Mouse (Mus musculus) gastrocnemius, postnatal 4 days (tissue): ENCODE measurements around the gene Grsf1. TPM values are rescaled to one million over a fixed set of nuclear protein-coding genes. Genes with fewer than 3 reads are reported as not detected.

Experiments used
- DNase-seq, 2 experiments: peaks; one replicate each; pipeline ENCODE4 v3.0.0; 2021 to 2022; ENCODE audit warnings: low spot score in 2 of 2, mixed read lengths in 2 of 2
- total RNA-seq, 2 experiments: library from RNA; stranded (reverse); gene quantifications; 2 replicates each; pipeline ENCODE4 v1.2.3; 2021

The Grsf1 gene
- total RNA-seq, 2 experiments from 2014 or later: 95.6 to 130 TPM

DNA sequence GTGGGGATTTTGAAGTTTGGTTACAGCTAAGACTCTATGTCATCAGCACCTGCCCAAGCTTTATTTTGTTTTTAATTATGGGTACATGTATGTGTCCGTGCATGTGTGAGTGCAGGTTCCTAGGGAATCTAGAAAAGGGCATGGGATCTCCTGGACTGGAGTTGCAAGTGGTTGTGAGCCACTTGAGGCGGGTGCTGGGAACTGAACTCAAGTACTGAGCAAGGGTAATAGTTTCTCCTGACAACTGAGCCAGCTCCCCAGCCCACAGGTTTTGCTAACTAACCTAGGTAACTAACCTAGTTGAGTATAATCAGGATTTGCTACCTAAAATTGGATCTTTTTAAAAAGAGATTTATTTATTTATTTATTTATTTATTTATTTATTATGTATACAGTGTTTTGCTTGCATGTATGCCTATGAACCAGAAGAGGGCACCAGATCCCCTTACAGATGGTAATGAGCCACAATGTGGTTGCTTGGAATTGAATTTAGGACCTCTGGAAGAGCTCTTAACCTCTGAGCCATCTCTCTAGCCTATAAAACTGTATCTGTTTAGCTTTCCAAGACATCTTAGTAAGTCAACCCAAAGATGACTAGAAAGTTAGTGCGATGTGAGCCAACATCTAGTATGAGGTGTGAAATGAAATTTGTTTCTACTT lies 13.4 kb upstream of the Grsf1 start:
- DNase-seq: no peak

DNA sequence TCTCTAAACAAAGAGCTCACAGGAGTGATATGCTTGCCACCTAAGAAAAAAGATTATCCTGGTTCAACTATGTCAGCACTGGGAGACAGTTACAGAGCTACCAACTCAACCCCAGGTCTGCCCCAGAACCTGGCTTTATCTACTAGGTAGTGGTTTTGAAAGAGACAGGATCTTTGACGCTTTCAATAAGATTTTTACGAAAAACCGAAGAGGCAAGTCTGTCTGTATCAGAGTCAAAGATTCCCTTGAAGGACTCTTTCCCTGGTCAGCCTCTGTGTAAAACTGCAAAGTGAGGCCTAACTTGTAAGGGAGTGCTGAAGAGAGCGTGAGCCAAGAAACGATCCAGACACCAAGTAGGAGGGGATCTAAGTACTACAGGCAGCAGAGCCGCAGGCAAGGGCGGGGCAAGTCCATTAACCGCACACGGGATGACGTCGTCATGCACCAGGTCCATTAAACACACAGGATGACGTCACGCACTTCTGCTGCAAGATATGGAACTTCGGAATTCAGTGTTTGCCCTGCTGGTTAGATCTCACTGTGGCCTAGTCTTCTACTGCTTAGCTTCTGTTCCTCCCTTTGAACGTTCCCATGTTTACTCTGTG lies 12.7 kb upstream of the Grsf1 start:
- DNase-seq: no peak

DNA sequence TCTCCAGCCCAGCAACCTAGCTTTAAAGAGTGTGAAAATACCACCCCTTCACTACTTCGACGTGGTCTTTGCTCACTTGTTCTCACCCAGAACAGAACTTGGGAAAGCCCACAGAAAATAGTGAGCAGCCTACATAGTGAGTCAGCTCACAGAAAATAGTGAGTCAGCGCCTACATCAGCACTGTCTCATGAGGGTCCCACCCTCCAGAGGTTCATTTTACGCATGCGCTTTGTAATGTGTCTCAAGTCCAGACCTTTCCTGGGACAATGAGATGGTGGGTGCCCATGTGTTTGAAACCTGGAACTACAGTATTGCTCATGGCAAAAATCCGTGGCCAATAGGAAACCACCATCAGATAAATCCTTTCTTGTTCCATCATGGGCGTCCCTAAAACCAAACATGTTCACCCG lies 12.0 kb upstream of the Grsf1 start:
- DNase-seq: no peak

DNA sequence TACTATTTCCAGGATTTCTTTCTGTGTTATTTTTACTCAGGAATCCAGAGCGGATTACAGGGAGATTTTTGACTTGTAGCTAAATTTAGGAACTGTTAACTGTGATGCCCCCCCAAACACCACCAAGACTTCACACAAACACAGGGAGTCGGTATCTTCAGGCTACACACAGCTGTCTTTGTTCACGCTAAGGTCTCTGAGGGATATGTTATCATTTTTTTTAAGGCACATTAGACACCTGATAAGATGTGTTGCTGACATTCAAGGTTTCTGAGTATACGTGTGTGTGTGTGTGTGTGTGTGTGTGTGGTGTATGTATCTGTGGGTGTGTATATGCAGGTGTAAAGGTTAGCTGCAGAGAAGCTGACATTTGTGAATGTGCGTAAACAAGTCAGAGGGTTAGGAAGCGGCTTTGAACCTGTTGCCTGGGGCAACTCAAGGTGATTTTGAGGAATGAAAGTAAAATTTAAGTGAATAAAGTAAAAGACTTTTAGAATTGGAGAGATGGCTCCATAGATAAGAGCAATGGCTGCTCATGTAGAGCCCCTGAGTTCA lies 9.9 kb upstream of the Grsf1 start:
- no peak for DNase-seq

- no peak for DNase-seq
Measured at GRCm38 (mm10) chr5:88685306-88685705, 9.3 kb upstream of the Grsf1 start.

DNA sequence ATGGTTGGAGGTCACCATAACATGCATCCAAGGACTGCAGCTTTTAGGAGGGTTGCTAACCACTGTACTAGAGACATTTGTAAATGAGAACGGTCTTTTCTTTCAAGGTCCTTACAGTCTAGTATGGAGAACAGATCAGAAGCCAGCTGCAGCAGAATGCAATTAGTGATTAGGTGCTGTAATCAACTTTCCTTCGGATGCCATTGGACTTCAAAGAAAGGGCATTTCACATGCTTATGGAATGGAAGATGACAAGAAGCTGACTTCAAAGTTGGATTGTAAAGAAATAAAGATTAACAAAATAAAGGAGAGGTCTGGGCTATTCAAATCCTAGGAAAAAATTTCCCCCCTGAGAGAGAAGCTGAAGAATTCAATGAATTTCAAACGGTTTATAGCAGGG lies 8.3 kb upstream of the Grsf1 start:
- no peak for DNase-seq

DNA sequence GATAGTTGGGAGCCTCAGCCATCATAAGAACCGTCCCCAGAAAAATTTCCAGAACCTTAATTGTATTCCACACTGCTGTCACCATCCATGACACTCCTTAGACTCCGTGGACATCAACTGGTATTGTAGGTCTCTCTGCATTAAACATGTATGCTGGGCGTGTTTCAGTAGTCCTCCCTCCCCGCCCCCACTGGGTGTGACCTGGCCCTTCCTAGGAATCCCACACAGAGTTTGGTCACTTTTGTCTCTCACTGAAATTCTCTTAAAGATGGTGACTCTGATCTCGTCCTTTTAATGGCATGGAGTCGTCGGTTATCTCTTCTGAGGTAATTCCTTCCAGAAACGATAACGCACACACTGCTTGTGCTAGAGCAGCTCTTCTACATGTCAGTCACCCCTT lies 7.7 kb upstream of the Grsf1 start:
- DNase-seq: no peak

GRCm38 (mm10) chr5:88680567-88680966 lies 4.6 kb upstream of the Grsf1 start:
- no peak for DNase-seq

DNA sequence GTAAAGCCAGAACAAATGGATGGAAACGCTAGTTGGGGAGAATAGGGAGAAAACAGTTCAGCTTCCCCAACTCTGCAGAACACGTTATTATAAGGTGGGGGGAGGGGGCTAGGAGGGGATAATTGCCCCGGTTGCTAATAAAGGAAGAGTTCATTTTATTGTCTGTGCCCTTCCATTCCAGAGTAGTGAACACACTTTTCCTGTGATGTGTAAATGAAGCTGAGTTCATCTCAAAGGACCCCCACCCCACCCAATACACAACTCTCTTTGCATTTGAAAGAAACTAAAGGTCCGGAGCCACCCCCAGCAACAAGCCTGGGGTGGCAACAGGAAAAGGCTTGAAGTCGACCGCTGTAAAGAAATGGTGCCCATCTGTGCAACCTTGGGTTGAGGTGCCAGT lies 3.4 kb upstream of the Grsf1 start:
- DNase-seq: no peak

DNA sequence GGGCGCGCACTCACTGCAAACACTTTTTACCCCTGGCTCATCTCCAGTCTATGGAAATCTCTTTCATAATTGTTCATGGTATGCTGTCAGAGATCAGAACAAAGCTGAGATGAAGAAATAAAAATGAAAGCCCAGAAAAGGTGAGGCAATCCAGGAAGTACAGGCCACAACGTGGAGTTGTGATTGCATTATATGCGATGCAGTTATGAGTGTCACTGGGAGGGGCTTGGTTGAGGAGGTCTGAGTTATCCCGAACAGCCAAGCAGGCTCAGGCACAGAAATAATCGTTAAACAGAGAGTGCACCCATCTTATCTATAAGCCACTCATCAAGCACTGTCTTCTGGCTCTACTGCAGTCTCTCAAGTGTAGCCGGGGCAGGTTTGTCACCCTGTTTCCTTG lies 3.0 kb upstream of the Grsf1 start:
- no peak for DNase-seq

DNA sequence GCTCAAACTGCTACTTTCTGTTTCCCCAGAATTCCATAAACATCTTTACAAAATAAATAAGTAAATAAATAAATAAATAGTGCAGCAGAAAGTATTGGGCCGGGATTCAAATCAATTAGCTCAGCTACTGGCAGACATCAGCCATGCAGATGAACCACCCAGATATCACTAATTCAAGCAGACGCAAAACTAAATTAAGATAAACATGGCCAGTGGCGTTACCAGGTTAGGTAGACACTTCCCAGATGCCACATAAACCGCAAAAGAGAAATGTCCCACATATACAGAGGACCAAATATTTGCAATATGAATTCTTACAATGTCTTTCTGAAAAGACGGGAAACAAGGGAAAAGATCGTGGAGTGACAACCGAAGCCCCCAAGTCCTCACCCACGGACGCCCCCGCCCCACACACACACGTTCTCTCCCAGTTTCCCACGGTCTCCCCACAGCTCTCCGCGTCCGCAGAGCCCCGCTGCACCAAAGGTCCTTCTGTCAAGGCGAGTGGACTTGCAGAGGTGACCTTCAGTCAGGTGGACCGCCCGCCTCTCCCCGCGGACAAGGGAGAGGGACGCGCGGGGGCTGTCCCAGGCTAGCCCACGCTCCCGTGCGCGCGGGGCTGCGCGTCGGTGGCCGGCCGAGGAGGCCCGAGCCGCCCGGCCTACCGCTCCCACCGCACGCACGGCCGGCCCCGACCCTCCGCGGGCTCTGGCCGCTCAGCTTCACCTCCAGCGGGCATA lies 1.1 kb downstream of the Grsf1 start:
- peak in 1 of 2 experiments; percentile 17 for DNase-seq

DNA sequence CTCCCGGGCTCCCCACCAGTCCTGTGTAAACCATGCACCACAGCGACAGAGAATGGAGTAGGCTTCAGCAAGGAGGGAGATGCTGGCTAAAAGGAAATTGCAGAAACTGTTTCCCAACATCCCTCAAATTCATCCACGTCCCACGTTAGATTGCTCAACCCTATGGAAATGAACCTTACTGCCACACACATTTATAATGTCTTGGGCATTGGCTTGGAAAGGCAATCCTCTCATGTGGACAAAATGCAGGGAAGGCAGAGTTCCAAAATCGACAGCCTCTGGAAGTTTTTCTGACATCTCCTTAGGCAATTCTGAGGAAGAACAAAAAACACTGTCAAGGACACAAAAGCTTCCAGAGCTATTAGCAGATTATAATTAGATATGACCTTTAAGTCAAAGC lies 12.1 kb downstream of the Grsf1 start:
- no peak for DNase-seq

- DNase-seq: no peak
Measured at GRCm38 (mm10) chr5:88663151-88663550, 12.8 kb downstream of the Grsf1 start.

DNA sequence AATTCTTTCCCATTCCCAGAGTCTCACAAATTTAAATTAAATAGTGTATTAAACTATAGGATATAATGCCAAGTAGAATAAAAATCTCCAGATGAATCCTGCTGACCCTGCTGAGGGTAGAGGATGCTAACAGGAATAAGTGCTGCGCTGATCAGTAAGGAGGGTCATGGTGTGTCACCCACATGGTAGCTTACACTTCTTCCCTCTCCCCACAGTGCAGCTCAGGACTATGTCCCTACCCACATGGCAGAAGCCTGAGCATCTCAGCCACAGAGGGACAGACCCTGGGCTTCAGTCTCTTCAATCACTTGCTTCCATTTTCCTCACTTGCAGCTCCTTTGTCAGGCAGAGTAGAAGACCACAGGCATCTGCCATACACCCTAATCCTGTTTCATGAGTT lies 18.1 kb downstream of the Grsf1 start:
- DNase-seq: no peak

- DNase-seq: no peak
Measured at GRCm38 (mm10) chr5:88652589-88652988, 23.4 kb downstream of the Grsf1 start.

- no peak for DNase-seq
Measured at GRCm38 (mm10) chr5:88649250-88650173, 26.5 kb downstream of the Grsf1 start.

GRCm38 (mm10) chr5:88645405-88645804 lies 30.6 kb downstream of the Grsf1 start:
- DNase-seq: no peak

GRCm38 (mm10) chr5:88644901-88645300 lies 31.1 kb downstream of the Grsf1 start:
- DNase-seq: no peak

DNA sequence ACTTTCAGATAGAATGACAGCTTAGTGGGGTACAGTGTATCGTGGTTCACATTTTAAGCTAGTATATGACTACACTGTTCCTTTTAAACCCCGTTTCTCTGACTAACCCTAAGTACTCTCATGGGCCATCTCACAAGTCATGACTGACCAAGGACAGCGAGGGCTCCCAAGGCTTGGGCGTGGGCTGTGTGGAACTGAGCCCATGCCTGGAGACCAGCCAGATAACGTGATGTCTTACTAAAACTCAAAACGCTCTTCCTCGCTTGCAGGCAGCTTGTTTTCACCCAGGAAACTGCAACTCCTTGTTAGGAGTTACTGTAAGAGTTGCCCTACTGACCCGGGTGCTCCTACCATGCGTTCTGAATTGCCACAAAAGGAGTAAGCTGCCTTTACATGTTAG lies 32.5 kb downstream of the Grsf1 start:
- DNase-seq: peak; percentile 28 to 38

- no peak for DNase-seq
Measured at GRCm38 (mm10) chr5:88642786-88643185, 33.2 kb downstream of the Grsf1 start.

- DNase-seq: no peak
Measured at GRCm38 (mm10) chr5:88634076-88634475, 41.9 kb downstream of the Grsf1 start.
